Comparison of ENCODE assay signal across 9 mouse cellular contexts in the genomic region with DNA sequence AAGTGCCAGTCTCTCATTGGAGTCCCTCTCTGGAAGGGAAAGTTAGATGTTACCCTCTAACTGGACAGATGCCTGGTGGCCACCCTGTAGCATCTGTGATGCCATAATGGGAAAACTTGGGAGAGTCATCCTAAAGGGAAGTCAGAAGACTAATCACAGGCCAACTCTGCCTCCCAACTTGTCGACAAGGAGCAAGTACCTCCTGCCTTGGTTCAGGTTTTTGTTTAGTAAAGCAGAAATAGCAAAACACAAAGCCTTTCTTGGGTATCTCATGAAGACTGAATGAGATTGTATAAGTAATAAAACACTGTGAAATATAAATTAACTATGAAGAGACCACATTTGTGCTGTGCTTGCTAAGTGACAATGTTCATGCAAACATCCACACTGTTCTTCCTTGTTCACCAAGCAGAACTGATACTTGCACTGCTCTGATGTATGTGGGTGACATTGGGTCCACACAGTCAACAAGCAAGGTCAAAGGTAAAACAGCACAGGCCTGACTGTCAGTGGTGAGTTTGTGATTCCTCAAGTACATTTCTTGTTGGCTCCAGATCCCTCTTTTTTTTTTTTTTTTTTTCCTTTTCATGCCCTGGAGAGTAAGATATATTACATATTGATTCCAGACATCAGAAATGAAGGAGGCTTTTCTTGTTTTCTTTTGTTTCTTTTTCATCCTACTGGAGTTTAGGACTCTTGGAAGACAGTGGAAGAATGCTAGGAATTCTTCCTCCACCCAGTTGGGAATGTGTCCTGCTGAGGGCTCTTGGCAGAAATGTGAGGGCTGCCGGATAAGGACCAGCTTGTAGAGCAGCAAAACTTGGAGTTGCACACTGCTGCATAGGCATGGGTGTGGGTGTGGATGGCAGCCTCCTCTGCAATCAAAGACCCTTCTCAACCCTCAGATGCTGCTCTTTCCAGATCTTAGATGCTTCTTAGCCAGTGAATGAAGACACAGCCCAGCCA. TPM values are rescaled to one million over a fixed set of nuclear protein-coding genes. Genes with fewer than 3 reads are reported as not detected.
DNase-seq lines count a peak whose midpoint lies in the region; ATAC-seq and TF ChIP-seq lines count a peak whose summit lies in the region.
"Had no signal": no experiment of that assay in that cellular context is flagged by ENCODE, and none has a peak within 500 bp of the region (broad histone marks: within the 10 kb centered on the region; RNA-seq: fewer than 3 reads in every experiment).

Ehbp1 (minus strand) TSS at position 51 of the 966 bp plus-strand sequence.

- no peaks in the 10 kb centered on the region for H3K9me3 ChIP-seq in liver, embryonic 12.5 days (replicated peaks)
- no peaks in the 10 kb centered on the region for H3K9me3 ChIP-seq in forebrain, embryonic 11.5 days (ENCODE audit: control insufficient read depth, low read length)
- H3K9me3 ChIP-seq: megakaryocyte, embryonic 14.5 days had no signal

- 80% methylated on average over 2 of the region's 2 CpGs for WGBS in liver, adult 2 months
- 49% methylated on average over 2 of the region's 2 CpGs for WGBS in liver, embryonic 12.5 days (ENCODE audit: insufficient replicate concordance)
- 71% methylated on average over 2 of the region's 2 CpGs for WGBS in forebrain, embryonic 11.5 days

- no peak for TF ChIP-seq CTCF in liver, adult 2 months (IDR thresholded peaks at IDR 0.05; ENCODE audit: low read depth, low read length)

- no peaks in the 10 kb centered on the region for H3K79me2 ChIP-seq in liver, adult 2 months (ENCODE audit: control insufficient read depth, insufficient read depth, low read length)

- H3K4me1 ChIP-seq in liver, adult 2 months (ENCODE audit: control insufficient read depth, insufficient read depth, low read length): no peaks in the 10 kb centered on the region
- H3K4me1 ChIP-seq in liver, embryonic 12.5 days: no peaks in the 10 kb centered on the region
- H3K4me1 ChIP-seq in forebrain, embryonic 11.5 days (replicated peaks; ENCODE audit: control insufficient read depth, insufficient read depth, low read length): no peaks in the 10 kb centered on the region; the same call in 1 of the 2 replicates
- H3K4me1 ChIP-seq: megakaryocyte, embryonic 14.5 days had no signal

- no peaks in the 10 kb centered on the region for H3K27me3 ChIP-seq in liver, adult 2 months (ENCODE audit: control insufficient read depth, insufficient read depth, low read length)
- H3K27me3 ChIP-seq in liver, embryonic 12.5 days (replicated peaks): no peaks in the 10 kb centered on the region
- no peaks in the 10 kb centered on the region for H3K27me3 ChIP-seq in forebrain, embryonic 11.5 days (ENCODE audit: control insufficient read depth, insufficient read depth, low read length)
- H3K27me3 ChIP-seq: megakaryocyte, embryonic 14.5 days had no signal

- no peak for TF ChIP-seq POLR2A in liver, adult 2 months (IDR thresholded peaks at IDR 0.05; ENCODE audit: extremely low read depth, insufficient read depth, low read length)

- no peak within 1 kb of the TSS for H3K4me3 ChIP-seq in liver, adult 2 months (ENCODE audit: insufficient read depth, low read depth, low read length)
- H3K4me3 ChIP-seq in liver, embryonic 12.5 days: no peak within 1 kb of the TSS
- no peak within 1 kb of the TSS for H3K4me3 ChIP-seq in forebrain, embryonic 11.5 days (ENCODE audit: low read depth, low read length)
- H3K4me3 ChIP-seq: megakaryocyte, embryonic 14.5 days had no signal

- no peaks in the 10 kb centered on the region for H3K36me3 ChIP-seq in liver, adult 2 months (ENCODE audit: control insufficient read depth, insufficient read depth, low read length)
- H3K36me3 ChIP-seq in liver, embryonic 12.5 days: no peaks in the 10 kb centered on the region
- no peaks in the 10 kb centered on the region for H3K36me3 ChIP-seq in forebrain, embryonic 11.5 days (ENCODE audit: control insufficient read depth, insufficient read depth, low read length)

- H3K27ac ChIP-seq in liver, adult 2 months (replicated peaks; ENCODE audit: insufficient read depth, low read depth, low read length): no peak within 1 kb of the TSS
- no peak within 1 kb of the TSS for H3K27ac ChIP-seq in liver, embryonic 12.5 days
- H3K27ac ChIP-seq in forebrain, embryonic 11.5 days (ENCODE audit: low read depth, low read length): no peak within 1 kb of the TSS

- H3K4me2 ChIP-seq in liver, embryonic 12.5 days: no peak within 1 kb of the TSS
- no peak within 1 kb of the TSS for H3K4me2 ChIP-seq in forebrain, embryonic 11.5 days (ENCODE audit: low read depth, low read length, severe bottlenecking)

- DNase-seq in liver, adult 2 months (ENCODE audit: extremely low read depth, low read depth, low spot score): peak; percentile 19
- no peak for DNase-seq in forebrain, embryonic 11.5 days (ENCODE audit: low spot score)
- DNase-seq in heart, postnatal 14 days: peak in 1 of 2 experiments; percentile 18
- peak; percentile 19 for DNase-seq in lung, postnatal 36 days
- no peak for DNase-seq in spleen, adult 18-20 months
- DNase-seq in natural killer cell, adult 2 months (ENCODE audit: low spot score in 2 of 2): no peak

- no peak within 1 kb of the TSS for H3K9ac ChIP-seq in liver, adult 2 months (ENCODE audit: low read depth, low read length)
- H3K9ac ChIP-seq in liver, embryonic 12.5 days: no peak within 1 kb of the TSS
- no peak within 1 kb of the TSS for H3K9ac ChIP-seq in forebrain, embryonic 11.5 days (ENCODE audit: low read length)

- intact Hi-C loops in heart, postnatal 14 days (cut with DNase I): no loop called here

- ATAC-seq in liver, embryonic 12.5 days: no peak
- ATAC-seq in forebrain, embryonic 11.5 days (replicated peaks; ENCODE audit: low FRiP score): no peak
- no peak for ATAC-seq in erythroid progenitor cell, adult 5-6 weeks (replicated peaks; ENCODE audit: low FRiP score, poor library complexity, severe bottlenecking)

RNA-seq across cellular contexts. Expression of gene Ehbp1, which starts in this region (rescaled TPM):
- total RNA-seq in liver, adult 2 months (2014; rRNA removed): 7.7 and 9.5 TPM in 2 replicates
- polyA plus RNA-seq in liver, adult 2 months (2012; rRNA removed): 1.0 and 1.3 TPM in 2 replicates
- polyA plus RNA-seq in liver, embryonic 12.5 days (2016; fragmentation: Nextera tagmentation; extraction: Ambion mirVana): 2.9 and 3.4 TPM in 2 replicates
- polyA plus RNA-seq in forebrain, embryonic 11.5 days (2014; fragmentation: Nextera tagmentation; extraction: Ambion mirVana): 14.7 and 16.0 TPM in 2 replicates
- total RNA-seq in heart, postnatal 14 days (2021): 100 to 1,000 TPM in 1 of 2 experiments, 10 to 100 TPM in 1; 91.6 to 117 TPM
- total RNA-seq in erythroid progenitor cell, adult 5-6 weeks (2015; ENCODE audit: low replicate concordance): 2.9 TPM in 1 of 2 replicates, not detected in the other
- total RNA-seq in erythroid progenitor cell, adult 5-6 weeks (2017; ENCODE audit: low replicate concordance): 1.4 and 3.7 TPM in 2 replicates

Comparison
In these comparisons a context has a peak if more than half of its experiments do, and no peak if none do; other contexts are left out.
1. DNase-seq: peak in liver, adult 2 months (single experiment) and lung, postnatal 36 days (single experiment); none in forebrain, embryonic 11.5 days (single experiment), spleen, adult 18-20 months (0 of 2) and natural killer cell, adult 2 months (0 of 2).